Mouse (Mus musculus) embryonic facial prominence, embryonic 14.5 days (tissue): ENCODE data around the gene Gpr107. TPM values are rescaled to one million over a fixed set of nuclear protein-coding genes. Genes with fewer than 3 reads are reported as not detected.

Experiments
- ATAC-seq: fragments of 200-750 bp; cut with Nextera tagmentation; 2 replicates; pipeline ENCODE4 v1.8.0; 2017; ENCODE audit warnings: low read depth, moderate number of reproducible peaks, moderate TSS enrichment
- DNase-seq: peaks from one replicate; pipeline ENCODE4 v3.0.0-alpha.2; 2015; ENCODE audit warnings: low spot score
- H3K27ac ChIP-seq: fragments of 300-500 bp; sonication (generic); replicated peaks from 2 replicates; pipeline ENCODE4 v1.5.1; 2014; ENCODE audit warnings: low read depth, mild to moderate bottlenecking, low read length, moderate library complexity
- H3K27me3 ChIP-seq: fragments of 300-500 bp; sonication (generic); replicated peaks from 2 replicates; pipeline ENCODE4 v1.6.1; 2014; ENCODE audit warnings: low read length; ENCODE audit not compliant: control insufficient read depth, insufficient read depth
- H3K36me3 ChIP-seq: fragments of 300-500 bp; sonication (generic); 2 replicates; pipeline ENCODE4 v1.6.1; 2014; ENCODE audit warnings: low read length, mixed read lengths; ENCODE audit not compliant: control insufficient read depth, insufficient read depth
- H3K4me1 ChIP-seq: fragments of 300-500 bp; sonication (generic); 2 replicates; pipeline ENCODE4 v1.6.1; 2014; ENCODE audit warnings: antibody characterized with exemption, low read length; ENCODE audit not compliant: control insufficient read depth, insufficient read depth
- H3K4me2 ChIP-seq: fragments of 300-500 bp; sonication (generic); 2 replicates; pipeline ENCODE4 v1.6.1; 2014; ENCODE audit warnings: low read depth, mild to moderate bottlenecking, low read length, moderate library complexity, mixed read lengths
- H3K4me3 ChIP-seq: fragments of 300-500 bp; sonication (generic); 2 replicates; pipeline ENCODE4 v1.5.1; 2014; ENCODE audit warnings: low read depth, mild to moderate bottlenecking, low read length
- H3K9ac ChIP-seq: fragments of 300-500 bp; sonication (generic); 2 replicates; pipeline ENCODE4 v1.6.1; 2014; ENCODE audit warnings: low read depth, mild to moderate bottlenecking, low read length, moderate library complexity, mixed read lengths
- H3K9me3 ChIP-seq: fragments of 300-500 bp; sonication (generic); 2 replicates; pipeline ENCODE4 v1.6.1; 2016; ENCODE audit warnings: low read length; ENCODE audit not compliant: control insufficient read depth
- WGBS: fragments of 180-500 bp; shearing (Covaris S2); extraction: QIAGEN DNeasy Blood & Tissue Kit; methylation state at CpG from one replicate; pipeline ENCODE4 v1.1.7; 2014; 5-methylcytosine and 5-hydroxymethylcytosine counted together
- polyA plus RNA-seq: library from polyadenylated mRNA; unstranded; fragments of >200 nt; fragmentation: Nextera tagmentation; extraction: Ambion mirVana; gene quantifications from 2 replicates; pipeline ENCODE4 v1.2.1, GENCODE M21; 2014

The Gpr107 gene
- polyA plus RNA-seq, 1 experiment from 2014 or later = 27.4 TPM

GRCm38 (mm10) chr2:31258609-31259366 lies 106.7 kb downstream of the Gpr107 start:
- Histone ChIP-seq H3K27me3 (no peaks in the 10 kb centered on the region), H3K4me3 (peak overlapping the region; percentile 43), H3K27ac (peak overlapping the region; percentile 48), H3K4me1 (peaks cover 57% of the 10 kb centered on the region), H3K9me3 (no peaks in the 10 kb centered on the region), H3K4me2 (peak overlapping the region; percentile 82), H3K9ac (peak overlapping the region; percentile 58), H3K36me3 (no peaks in the 10 kb centered on the region)
- WGBS = 12% methylated on average over 22 of the region's 22 CpGs
- DNase-seq = peak; percentile 95
- peak; percentile 74 for ATAC-seq

- WGBS = 34% methylated on average over 9 of the region's 9 CpGs
- Histone ChIP-seq H3K4me2 (peak overlapping the region; percentile 82), H3K9me3 (no peaks in the 10 kb centered on the region), H3K4me3 (peak overlapping the region; percentile 43), H3K27me3 (no peaks in the 10 kb centered on the region), H3K4me1 (peaks cover 64% of the 10 kb centered on the region), H3K9ac (peak overlapping the region; percentile 58; the same call in 1 of the 2 replicates), H3K36me3 (no peaks in the 10 kb centered on the region), H3K27ac (peak overlapping the region; percentile 48)
- no peak for ATAC-seq
- DNase-seq = no peak
These were observed 107.3 kb downstream of the Gpr107 start for GRCm38 (mm10) chr2:31259367-31259920.

GRCm38 (mm10) chr2:31260549-31260948 lies 108.4 kb downstream of the Gpr107 start:
- no peak for DNase-seq
- no peak for ATAC-seq
- WGBS = 88% methylated on average over 8 of the region's 8 CpGs
- H3K9ac ChIP-seq = no peak overlapping the region
- H3K36me3 ChIP-seq = no peaks in the 10 kb centered on the region
- H3K27me3 ChIP-seq = no peaks in the 10 kb centered on the region
- H3K4me3 ChIP-seq = no peak overlapping the region
- H3K9me3 ChIP-seq = no peaks in the 10 kb centered on the region
- H3K4me1 ChIP-seq = peaks cover 71% of the 10 kb centered on the region
- no peak overlapping the region for H3K27ac ChIP-seq
- H3K4me2 ChIP-seq = no peak overlapping the region

- Histone ChIP-seq H3K4me2 (no peak overlapping the region), H3K27ac (peak overlapping the region; percentile 76), H3K27me3 (no peaks in the 10 kb centered on the region), H3K36me3 (no peaks in the 10 kb centered on the region), H3K9me3 (no peaks in the 10 kb centered on the region), H3K9ac (no peak overlapping the region), H3K4me3 (no peak overlapping the region), H3K4me1 (peaks cover 62% of the 10 kb centered on the region)
- 63% methylated on average over 8 of the region's 8 CpGs for WGBS
- ATAC-seq (no peak), DNase-seq (no peak)
These were observed 110.9 kb downstream of the Gpr107 start for GRCm38 (mm10) chr2:31263039-31263461.

GRCm38 (mm10) chr2:31263746-31264378 lies 111.7 kb downstream of the Gpr107 start:
- H3K36me3 ChIP-seq = no peaks in the 10 kb centered on the region
- H3K9ac ChIP-seq = no peak overlapping the region
- peak overlapping the region; percentile 26 for H3K4me2 ChIP-seq
- H3K9me3 ChIP-seq = no peaks in the 10 kb centered on the region
- H3K4me1 ChIP-seq = peaks cover 56% of the 10 kb centered on the region
- H3K27ac ChIP-seq = peak overlapping the region; percentile 76
- H3K27me3 ChIP-seq = no peaks in the 10 kb centered on the region
- DNase-seq (peak; percentile 92), ATAC-seq (peak; percentile 67)
- no peak overlapping the region for H3K4me3 ChIP-seq
- WGBS = 36% methylated on average over 9 of the region's 10 CpGs

GRCm38 (mm10) chr2:31267447-31267846 lies 115.3 kb downstream of the Gpr107 start:
- no peak overlapping the region for H3K4me2 ChIP-seq
- no peaks in the 10 kb centered on the region for H3K27me3 ChIP-seq
- 37% methylated on average over 6 of the region's 6 CpGs for WGBS
- DNase-seq (peak; percentile 45), ATAC-seq (peak; percentile 16; the same call in 1 of the 2 replicates)
- peaks cover 49% of the 10 kb centered on the region for H3K4me1 ChIP-seq
- H3K9ac ChIP-seq = no peak overlapping the region
- no peaks in the 10 kb centered on the region for H3K9me3 ChIP-seq
- H3K4me3 ChIP-seq = no peak overlapping the region
- no peak overlapping the region for H3K27ac ChIP-seq
- no peaks in the 10 kb centered on the region for H3K36me3 ChIP-seq

Other genes with a start within 250 kb of the Gpr107 start
- gene Ptges, start 222.5 kb upstream of the Gpr107 start, polyA plus RNA-seq = 14.9 and 17.3 TPM in 2 replicates
- gene Tor1b, start 199.4 kb upstream of the Gpr107 start, polyA plus RNA-seq = 41.3 and 41.8 TPM in 2 replicates
- gene Tor1a, start 184.4 kb upstream of the Gpr107 start, polyA plus RNA-seq = 68.3 and 68.8 TPM in 2 replicates
- gene BC005624, start 170.1 kb upstream of the Gpr107 start, polyA plus RNA-seq = 46.7 and 48.1 TPM in 2 replicates
- gene Usp20, start 170.0 kb upstream of the Gpr107 start, polyA plus RNA-seq = 20.9 and 21.7 TPM in 2 replicates
- 21.7 and 24.9 TPM in 2 replicates for gene Fnbp1, start 10.3 kb upstream of the Gpr107 start, polyA plus RNA-seq
- 45.6 and 49.2 TPM in 2 replicates for gene Ncs1, start 93.5 kb downstream of the Gpr107 start, polyA plus RNA-seq
- 1.0 TPM in 2 replicates for gene Hmcn2, start 162.1 kb downstream of the Gpr107 start, polyA plus RNA-seq